Mouse (Mus musculus) thymus, postnatal 4 days (tissue): Measurements from ENCODE around the gene Sec1.

ENCODE experiments used
- DNase-seq: peaks from one replicate; pipeline ENCODE4 v3.0.0; 2021

Gene Sec1

GRCm38 (mm10) chr7:45638623-45639401, 55.4 kb downstream of the Sec1 start:
- peak; percentile 35 for DNase-seq

- DNase-seq: no peak
These were observed 56.5 kb downstream of the Sec1 start for GRCm38 (mm10) chr7:45637710-45638109.

- DNase-seq: no peak
These were observed 58.2 kb downstream of the Sec1 start for GRCm38 (mm10) chr7:45635711-45636688.

GRCm38 (mm10) chr7:45634946-45635681, 59.1 kb downstream of the Sec1 start:
- DNase-seq: no peak

GRCm38 (mm10) chr7:45632499-45632898, 61.7 kb downstream of the Sec1 start:
- DNase-seq: no peak

- DNase-seq: no peak
These were observed 63.9 kb downstream of the Sec1 start for GRCm38 (mm10) chr7:45630064-45630907.

GRCm38 (mm10) chr7:45628364-45629294, 65.6 kb downstream of the Sec1 start:
- DNase-seq: peak; percentile 93
